Mouse (Mus musculus) MEL (cell line): ENCODE data around the gene Rbm45. TPM values are rescaled to one million over a fixed set of nuclear protein-coding genes. Genes with fewer than 3 reads are reported as not detected.

Source experiments
- DNase-seq: peaks from one replicate; pipeline ENCODE4 v3.0.0; 2011; ENCODE audit warnings: low read depth, low spot score
- H3K27ac ChIP-seq: 2 replicates; pipeline ENCODE4 v1.5.1; 2012; ENCODE audit warnings: low read depth, mild to moderate bottlenecking, control low read depth, low read length, moderate library complexity; ENCODE audit not compliant: control insufficient read depth
- H3K27me3 ChIP-seq, 2 experiments: fragments of 150-350 bp in 1 of 2; sonication (generic) in 1 of 2; 2 replicates each; pipeline ENCODE4 v1.6.1; 2012; ENCODE audit warnings: low read length in 2 of 2, mild to moderate bottlenecking in 2 of 2, improper control_type of control experiment in 1 of 2, moderate library complexity in 1 of 2; ENCODE audit not compliant: insufficient read depth in 2 of 2, control insufficient read depth in 1 of 2
- H3K36me3 ChIP-seq, 2 experiments: 2 replicates each; pipeline ENCODE4 v1.6.1; 2012 to 2014; ENCODE audit warnings: low read length in 2 of 2, improper control_type of control experiment in 1 of 2, inconsistent platforms in 1 of 2, mild to moderate bottlenecking in 1 of 2; ENCODE audit not compliant: insufficient read depth in 2 of 2, control insufficient read depth in 1 of 2
- H3K4me1 ChIP-seq, 2 experiments: fragments of 150-350 bp in 1 of 2; sonication (generic) in 1 of 2; 2 replicates each; pipeline ENCODE4 v1.6.1; 2012; ENCODE audit warnings: low read length in 2 of 2, improper control_type of control experiment in 1 of 2, mild to moderate bottlenecking in 1 of 2; ENCODE audit not compliant: insufficient read depth in 2 of 2, control insufficient read depth in 1 of 2
- H3K4me3 ChIP-seq, 2 experiments: fragments of 150-350 bp in 1 of 2; sonication (generic) in 1 of 2; 2 replicates each; pipeline ENCODE4 v1.5.1; 2012; ENCODE audit warnings: low read depth in 2 of 2, low read length in 2 of 2, mild to moderate bottlenecking in 2 of 2, moderate library complexity in 2 of 2, control low read depth in 1 of 2, improper control_type of control experiment in 1 of 2; ENCODE audit not compliant: control insufficient read depth in 1 of 2, insufficient read depth in 1 of 2
- H3K79me2 ChIP-seq: 2 replicates; pipeline ENCODE4 v1.6.1; 2012; ENCODE audit warnings: mild to moderate bottlenecking, low read length, moderate library complexity; ENCODE audit not compliant: control insufficient read depth, poor library complexity, insufficient read depth
- H3K9ac ChIP-seq: 2 replicates; pipeline ENCODE4 v1.6.1; 2012; ENCODE audit warnings: low read depth, mild to moderate bottlenecking, control low read depth, low read length, moderate library complexity; ENCODE audit not compliant: control insufficient read depth, poor library complexity, severe bottlenecking
- H3K9me3 ChIP-seq: fragments of 150-350 bp; sonication (generic); replicated peaks from 2 replicates; pipeline ENCODE4 v1.6.1; 2012; ENCODE audit warnings: mild to moderate bottlenecking, low read length, improper control_type of control experiment, moderate library complexity; ENCODE audit not compliant: insufficient read depth
- BHLHE40 ChIP-seq: IDR thresholded peaks from 2 replicates; pipeline ENCODE4 v1.6.1; 2012; ENCODE audit warnings: low read depth, mild to moderate bottlenecking, inconsistent platforms, low read length, improper control_type of control experiment, borderline replicate concordance
- CHD2 ChIP-seq: IDR thresholded peaks from 2 replicates; pipeline ENCODE4 v1.6.1; 2011; ENCODE audit warnings: low read length, improper control_type of control experiment
- CTCF ChIP-seq, 3 experiments: IDR thresholded peaks in 2 of 3; conservative IDR thresholded peaks in 1 of 3; 2 replicates each; pipeline ENCODE4 v1.5.1; 2011 to 2012; ENCODE audit warnings: low read length in 3 of 3, low read depth in 2 of 3, mild to moderate bottlenecking in 2 of 3, improper control_type of control experiment in 1 of 3, inconsistent platforms in 1 of 3, mixed read lengths in 1 of 3, moderate library complexity in 1 of 3; ENCODE audit not compliant: control insufficient read depth in 1 of 3, insufficient read depth in 1 of 3, poor library complexity in 1 of 3, severe bottlenecking in 1 of 3
- E2F4 ChIP-seq: IDR thresholded peaks from 2 replicates; pipeline ENCODE4 v1.6.1; 2011; ENCODE audit warnings: low read depth, low read length, improper control_type of control experiment, borderline replicate concordance
- ELF1 ChIP-seq: IDR thresholded peaks from 2 replicates; pipeline ENCODE4 v1.6.1; 2014; ENCODE audit warnings: low read depth, mild to moderate bottlenecking, inconsistent platforms, low read length, improper control_type of control experiment, moderate library complexity
- EP300 ChIP-seq, 2 experiments: IDR thresholded peaks; 2 replicates each; pipeline ENCODE4 v1.6.1; 2011; ENCODE audit warnings: improper control_type of control experiment in 2 of 2, low read length in 2 of 2, low read depth in 1 of 2, mild to moderate bottlenecking in 1 of 2
- GABPA ChIP-seq: IDR thresholded peaks from 2 replicates; pipeline ENCODE4 v1.6.1; 2012; ENCODE audit warnings: low read depth, mild to moderate bottlenecking, inconsistent platforms, low read length, improper control_type of control experiment, moderate library complexity
- GATA1 ChIP-seq: IDR thresholded peaks from 2 replicates; pipeline ENCODE4 v1.6.1; 2011; ENCODE audit warnings: low read depth, low read length, improper control_type of control experiment
- MAX ChIP-seq: IDR thresholded peaks from 2 replicates; pipeline ENCODE4 v1.6.1; 2011; ENCODE audit warnings: low read length, improper control_type of control experiment
- MAZ ChIP-seq: IDR thresholded peaks from 2 replicates; pipeline ENCODE4 v1.6.1; 2012; ENCODE audit warnings: low read depth, mild to moderate bottlenecking, inconsistent platforms, low read length, improper control_type of control experiment
- MXI1 ChIP-seq: IDR thresholded peaks from 2 replicates; pipeline ENCODE4 v1.6.1; 2011; ENCODE audit warnings: mild to moderate bottlenecking, low read depth, low read length, improper control_type of control experiment
- MYB ChIP-seq: IDR thresholded peaks from 2 replicates; pipeline ENCODE4 v1.6.1; 2011; ENCODE audit warnings: mild to moderate bottlenecking, low read depth, low read length, improper control_type of control experiment
- MYC ChIP-seq: IDR thresholded peaks from 2 replicates; pipeline ENCODE4 v1.6.1; 2011; ENCODE audit warnings: low read depth, mild to moderate bottlenecking, low read length, improper control_type of control experiment, moderate library complexity
- POLR2AphosphoS5 ChIP-seq: IDR thresholded peaks from 2 replicates; pipeline ENCODE4 v1.6.1; 2012; ENCODE audit warnings: low read depth, borderline replicate concordance, mild to moderate bottlenecking, inconsistent platforms, low read length, moderate library complexity, mixed read lengths
- RAD21 ChIP-seq: IDR thresholded peaks from 2 replicates; pipeline ENCODE4 v1.6.1; 2011; ENCODE audit warnings: mild to moderate bottlenecking, low read depth, low read length, improper control_type of control experiment
- RCOR1 ChIP-seq: IDR thresholded peaks from 2 replicates; pipeline ENCODE4 v1.6.1; 2012; ENCODE audit warnings: low read depth, mild to moderate bottlenecking, inconsistent platforms, low read length, improper control_type of control experiment
- SIN3A ChIP-seq: IDR thresholded peaks from 2 replicates; pipeline ENCODE4 v1.6.1; 2012; ENCODE audit warnings: low read length, improper control_type of control experiment, inconsistent platforms
- TBP ChIP-seq: IDR thresholded peaks from 2 replicates; pipeline ENCODE4 v1.8.0; 2011; ENCODE audit warnings: low read depth, low read length, improper control_type of control experiment
- TCF12 ChIP-seq: IDR thresholded peaks from 2 replicates; pipeline ENCODE4 v1.6.1; 2014; ENCODE audit warnings: low read depth, mild to moderate bottlenecking, inconsistent platforms, low read length, improper control_type of control experiment, moderate library complexity
- UBTF ChIP-seq: IDR thresholded peaks from 2 replicates; pipeline ENCODE4 v1.6.1; 2012; ENCODE audit warnings: low read depth, mild to moderate bottlenecking, inconsistent platforms, low read length, improper control_type of control experiment, moderate library complexity, borderline replicate concordance; ENCODE audit not compliant: insufficient read depth
- USF1 ChIP-seq: IDR thresholded peaks from 2 replicates; pipeline ENCODE4 v1.6.1; 2014; ENCODE audit warnings: low read depth, mild to moderate bottlenecking, inconsistent platforms, low read length, improper control_type of control experiment, moderate library complexity
- ZC3H11A ChIP-seq: IDR thresholded peaks from 2 replicates; pipeline ENCODE4 v1.6.1; 2012; ENCODE audit warnings: low read depth, mild to moderate bottlenecking, inconsistent platforms, low read length, improper control_type of control experiment
- ZKSCAN1 ChIP-seq: IDR thresholded peaks from 2 replicates; pipeline ENCODE4 v1.6.1; 2012; ENCODE audit warnings: low read depth, mild to moderate bottlenecking, inconsistent platforms, low read length, improper control_type of control experiment, moderate library complexity
- ZNF384 ChIP-seq: IDR thresholded peaks from 2 replicates; pipeline ENCODE4 v1.6.1; 2012; ENCODE audit warnings: low read depth, mild to moderate bottlenecking, inconsistent platforms, low read length, improper control_type of control experiment
- polyA plus RNA-seq, 2 experiments: library from polyadenylated mRNA; stranded (reverse) in 1 of 2; unstranded in 1 of 2; fragments of >175 nt in 1 of 2; fragments of >200 nt in 1 of 2; gene quantifications; 2 replicates each; pipeline versions ENCODE4 v1.2.1 to v1.2.4; 2012; ENCODE audit warnings: low replicate concordance in 2 of 2, low read depth in 1 of 2; ENCODE audit not compliant: insufficient read length in 2 of 2, insufficient read depth in 1 of 2, missing spikeins in 1 of 2
- total RNA-seq: library from RNA; depleted of rRNA; stranded (reverse); fragments of 300-350 nt; gene quantifications from 2 replicates; pipeline ENCODE4 v1.2.3, GENCODE M21; 2012

Gene Rbm45
- total and polyA plus RNA-seq, 3 experiments, result 38.8 to 39.4 TPM; not detected in 1

DNA sequence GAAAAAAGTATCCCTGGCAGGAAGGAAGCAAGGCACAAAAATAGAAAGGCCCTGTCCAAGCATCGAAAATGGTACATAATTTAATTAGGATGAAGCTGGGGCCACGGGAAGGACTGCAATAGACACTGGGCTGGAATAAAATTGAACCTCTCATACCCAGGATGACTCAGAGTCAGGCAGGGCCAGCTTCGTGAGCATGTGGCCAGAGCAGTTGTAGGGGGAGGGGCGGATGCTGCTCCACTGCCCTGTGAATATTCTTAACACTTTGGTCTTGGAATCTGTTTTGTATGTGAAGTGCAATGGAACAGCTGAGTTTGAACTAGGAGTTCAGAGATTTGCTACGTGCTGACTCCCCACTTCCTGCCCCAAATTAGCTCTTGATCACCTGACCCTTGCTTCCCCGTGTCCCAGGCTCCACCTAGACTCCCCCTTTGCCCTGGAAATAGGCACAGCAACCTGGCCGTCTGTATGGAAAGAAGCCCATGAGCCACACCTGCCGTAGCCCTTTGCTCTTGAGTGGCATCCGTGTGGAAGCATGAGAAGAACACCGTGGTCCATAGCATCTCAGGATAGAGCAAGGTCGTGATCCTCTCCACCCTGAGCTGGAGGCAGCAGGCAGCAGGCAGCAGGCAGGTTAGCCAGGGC, 37.5 kb upstream of the Rbm45 start:
- Histone ChIP-seq H3K36me3 (no peaks in the 10 kb centered on the region), H3K4me1 (no peaks in the 10 kb centered on the region)
- no peak for DNase-seq
- TF ChIP-seq TCF12 (no peak), MYC (no peak), TBP (no peak), EP300 (IDR thresholded peaks at IDR 0.05; ENCODE audit: low read depth in 1 of 2, low read length in 2 of 2) (no peak)
- TF ChIP-seq, all 39 proteins: peak for 0
- H3K27me3 ChIP-seq, result no peaks in the 10 kb centered on the region; a peak in 1 of 4 replicates
- no peaks in the 10 kb centered on the region for H3K9me3 ChIP-seq
- H3K9ac ChIP-seq, result no peak overlapping the region
- H3K27ac ChIP-seq, result no peak overlapping the region
- H3K4me3 ChIP-seq, result no peak overlapping the region
- no peaks in the 10 kb centered on the region for H3K79me2 ChIP-seq

DNA sequence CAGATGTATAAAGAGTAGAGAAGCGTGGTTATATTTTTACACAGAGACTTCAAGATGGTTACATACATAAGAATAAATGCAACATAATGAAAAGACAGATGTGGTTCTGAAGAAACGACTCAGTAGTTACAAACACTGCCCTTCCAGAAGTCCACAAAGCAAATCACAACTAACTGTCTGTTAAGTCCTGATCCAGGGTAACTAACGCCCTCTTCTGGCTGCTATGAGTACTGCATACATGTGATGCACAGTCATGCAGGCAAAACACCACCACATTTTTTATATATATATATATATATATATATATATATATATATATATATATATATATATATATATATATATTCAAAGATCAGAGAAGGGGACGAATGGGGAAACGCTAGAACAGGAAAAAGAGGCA, 35.2 kb upstream of the Rbm45 start:
- no peak overlapping the region for H3K9ac ChIP-seq
- no peaks in the 10 kb centered on the region for H3K9me3 ChIP-seq
- TF ChIP-seq ZNF384 (no peak), CTCF (IDR thresholded peaks at IDR 0.05 in 2 of 3, conservative IDR thresholded peaks at IDR 0.05 in 1 of 3; ENCODE audit: control insufficient read depth in 1 of 3, insufficient read depth in 1 of 3, low read depth in 2 of 3, low read length in 3 of 3, poor library complexity in 1 of 3, severe bottlenecking in 1 of 3) (peak in 2 of 3 experiments; percentile 6 to 8; a peak in 1 of 6 replicates), MAX (no peak), BHLHE40 (no peak), E2F4 (no peak)

DNA sequence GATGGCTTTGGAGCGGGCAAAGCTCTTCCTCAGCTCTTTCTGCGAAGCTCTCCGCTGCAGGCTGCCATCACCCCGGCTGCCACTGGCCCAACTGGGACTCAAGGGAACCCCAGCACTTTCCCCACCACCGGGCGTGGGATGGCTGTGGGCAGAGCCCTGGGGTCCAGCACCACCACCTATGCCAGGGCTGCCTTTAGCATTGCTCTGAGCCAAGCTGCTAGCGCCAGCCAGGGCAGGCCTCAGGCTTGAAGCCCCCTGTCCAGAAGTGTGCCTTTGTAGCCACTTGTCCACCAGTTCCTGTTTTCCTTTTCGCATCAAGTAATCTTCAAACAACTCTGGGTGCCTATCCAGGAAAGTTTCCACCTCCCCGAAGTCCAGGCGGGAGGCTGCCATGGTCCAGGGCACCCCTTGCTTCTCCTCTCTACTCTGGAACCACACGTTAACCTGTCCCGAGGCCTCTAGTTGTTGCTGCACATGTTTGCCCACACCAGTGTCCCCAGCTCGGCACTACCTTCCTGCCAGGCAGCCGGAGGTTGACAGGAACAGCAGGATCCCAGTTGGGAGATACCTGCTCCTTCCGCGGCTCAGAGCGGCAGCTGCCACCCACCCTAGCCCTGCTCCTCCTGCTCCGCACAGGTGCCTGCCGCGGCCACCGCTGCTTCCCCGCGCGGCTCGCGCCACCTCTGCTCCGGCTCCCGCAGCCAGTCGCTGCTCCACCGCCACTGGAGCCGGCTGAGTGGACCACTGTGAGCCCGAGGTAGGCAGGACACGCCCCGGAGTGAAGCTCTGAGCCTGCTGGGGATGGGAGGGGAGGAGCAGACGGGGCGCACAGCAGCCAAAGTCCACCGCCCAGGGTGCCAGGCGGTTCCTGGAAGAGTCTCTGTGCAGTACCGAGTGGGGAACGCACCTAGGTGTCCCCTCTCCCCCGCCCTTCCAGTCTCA, 31.3 kb upstream of the Rbm45 start, which contains the start of gene Pde11a:
TSS of gene Pde11a (minus strand) at position 560 of the 942 bp plus-strand sequence.
- Histone ChIP-seq H3K27me3 (no peaks in the 10 kb centered on the region), H3K27ac (no peak within 1 kb of the TSS), H3K36me3 (no peaks in the 10 kb centered on the region), H3K4me3 (no peak within 1 kb of the TSS), H3K9me3 (no peaks in the 10 kb centered on the region), H3K4me1 (no peaks in the 10 kb centered on the region), H3K9ac (no peak within 1 kb of the TSS), H3K79me2 (no peaks in the 10 kb centered on the region)
- TF ChIP-seq TCF12 (no peak), USF1 (no peak), GATA1 (no peak), ZC3H11A (no peak), CHD2 (no peak), ELF1 (no peak), MAX (no peak), POLR2AphosphoS5 (no peak), RAD21 (no peak), MYB (no peak), MXI1 (no peak), SIN3A (no peak), ZKSCAN1 (no peak), UBTF (no peak), GABPA (no peak), MAZ (no peak), RCOR1 (no peak), MYC (no peak)
- no peak for DNase-seq

More for the DNA sequence above, 35.2 kb upstream of the Rbm45 start:
- DNase-seq, result no peak
- Histone ChIP-seq H3K4me1 (no peaks in the 10 kb centered on the region), H3K36me3 (no peaks in the 10 kb centered on the region), H3K27ac (no peak overlapping the region), H3K4me3 (no peak overlapping the region), H3K79me2 (no peaks in the 10 kb centered on the region), H3K27me3 (no peaks in the 10 kb centered on the region; a peak in 1 of 4 replicates)
